ENCODE assay signal across 19 mouse cellular contexts in genomic region chr11:7239041-7239740, GRCm38 (mm10). TPM values are rescaled to one million over a fixed set of nuclear protein-coding genes. Genes with fewer than 3 reads are reported as not detected.
"Had no signal": no experiment of that assay in that cellular context is flagged by ENCODE, and none has a peak within 500 bp of the region (broad histone marks: within the 10 kb centered on the region; RNA-seq: fewer than 3 reads in every experiment).

No protein-coding gene starts in this region.

- H3K9ac ChIP-seq: liver, embryonic 12.5 days; lung, embryonic 15.5 days; midbrain, embryonic 12.5 days had no signal

- H3K9me3 ChIP-seq: limb, embryonic 10.5 days; liver, embryonic 12.5 days; lung, embryonic 15.5 days; midbrain, embryonic 12.5 days had no signal

- H3K4me3 ChIP-seq: left cerebral cortex, adult 2 months; limb, embryonic 10.5 days; liver, embryonic 12.5 days; lung, embryonic 15.5 days; megakaryocyte, embryonic 14.5 days; midbrain, embryonic 12.5 days had no signal

- H3K27ac ChIP-seq: left cerebral cortex, adult 2 months; limb, embryonic 10.5 days; liver, embryonic 12.5 days; lung, embryonic 15.5 days; macrophage; midbrain, embryonic 12.5 days had no signal

- H3K4me1 ChIP-seq: limb, embryonic 10.5 days; liver, embryonic 12.5 days; lung, embryonic 15.5 days; megakaryocyte, embryonic 14.5 days; midbrain, embryonic 12.5 days had no signal

- DNase-seq: kidney, postnatal 25 days; lung, postnatal 14 days; right cerebral cortex, postnatal 14 days; thymus, adult 18-20 months; thymus, postnatal 14 days had no signal

- H3K4me2 ChIP-seq: liver, embryonic 12.5 days; lung, embryonic 15.5 days; midbrain, embryonic 12.5 days had no signal

- H3K36me3 ChIP-seq: limb, embryonic 10.5 days; liver, embryonic 12.5 days; lung, embryonic 15.5 days; midbrain, embryonic 12.5 days had no signal

- H3K27me3 ChIP-seq: liver, embryonic 12.5 days; lung, embryonic 15.5 days; megakaryocyte, embryonic 14.5 days; midbrain, embryonic 12.5 days had no signal

- ATAC-seq: liver, embryonic 12.5 days had no signal

RNA-seq across cellular contexts. Expression of gene Igfbp3, which starts 25.5 kb away (rescaled TPM):
- polyA plus RNA-seq: macrophage had no signal

RNA-seq across cellular contexts. Expression of gene Igfbp1, which starts 41.6 kb away (rescaled TPM):
- total RNA-seq: layer of hippocampus, postnatal 25 days; left cerebral cortex, adult 2 months; midbrain, postnatal 0 days had no signal
- polyA plus RNA-seq: macrophage; midbrain, postnatal 0 days; neural tube, embryonic 14.5 days; spleen, adult 2 months; urinary bladder, adult 2 months had no signal

RNA-seq across cellular contexts. Expression of gene Gm11985, which starts 50.8 kb away (rescaled TPM):
- total RNA-seq: layer of hippocampus, postnatal 25 days; left cerebral cortex, adult 2 months; left cerebral cortex, postnatal 14 days; midbrain, postnatal 0 days had no signal
- polyA plus RNA-seq: limb, embryonic 10.5 days; liver, embryonic 12.5 days; liver, embryonic 16.5 days; lung, embryonic 15.5 days; macrophage; midbrain, embryonic 12.5 days; midbrain, postnatal 0 days; spleen, adult 2 months; urinary bladder, adult 2 months had no signal
